Mouse (Mus musculus) kidney, postnatal 4 days (tissue): Measurements from ENCODE around the gene Rasgef1a.

ENCODE experiments used
- DNase-seq, 2 experiments: peaks; one replicate each; pipeline ENCODE4 v3.0.0; 2021; ENCODE audit warnings: mixed read lengths in 2 of 2

Rasgef1a gene

DNA sequence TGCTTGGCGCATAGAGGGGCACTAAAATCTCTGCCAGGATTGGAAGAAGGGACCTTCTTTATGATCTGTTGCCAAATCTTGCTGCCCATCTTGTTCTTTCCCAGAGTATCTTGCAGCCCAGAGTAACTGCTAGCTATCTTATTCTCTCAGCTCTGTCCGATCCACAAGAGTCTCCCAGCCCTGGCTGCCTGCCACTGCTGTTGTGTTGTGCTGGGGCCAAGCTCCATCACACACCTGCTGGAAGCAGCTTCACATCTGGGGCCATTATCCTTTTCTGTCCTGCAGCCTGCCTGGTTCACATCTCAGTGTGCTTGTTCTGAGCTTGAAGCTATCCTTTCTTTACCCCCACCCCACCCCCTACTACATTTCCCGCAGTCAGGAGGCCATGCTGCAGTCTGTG lies 65.0 kb downstream of the Rasgef1a start:
- DNase-seq, result no peak

DNA sequence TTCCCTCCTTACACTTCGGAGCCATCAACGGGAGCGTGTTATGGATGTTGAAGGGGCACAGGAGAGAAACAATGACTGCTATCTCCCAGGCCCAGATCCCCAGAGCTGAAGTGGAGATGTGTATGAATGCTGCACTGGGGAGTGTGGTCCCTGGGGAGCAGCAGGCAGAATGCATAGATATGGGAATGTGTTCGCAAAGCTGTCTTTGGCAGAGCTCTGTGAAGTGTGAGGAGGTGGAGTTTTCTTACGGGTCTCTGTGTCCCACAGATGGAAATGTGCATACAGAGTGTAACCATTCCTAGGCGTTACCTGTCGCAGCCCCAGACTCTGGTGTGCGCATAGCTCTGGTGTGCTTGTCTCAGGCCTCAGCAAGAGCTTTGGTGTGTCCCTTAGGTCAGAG lies 65.5 kb downstream of the Rasgef1a start:
- DNase-seq, result no peak

GRCm38 (mm10) chr6:118077421-118077820 lies 66.2 kb downstream of the Rasgef1a start:
- no peak for DNase-seq

GRCm38 (mm10) chr6:118078751-118079150 lies 67.5 kb downstream of the Rasgef1a start:
- DNase-seq, result no peak

DNA sequence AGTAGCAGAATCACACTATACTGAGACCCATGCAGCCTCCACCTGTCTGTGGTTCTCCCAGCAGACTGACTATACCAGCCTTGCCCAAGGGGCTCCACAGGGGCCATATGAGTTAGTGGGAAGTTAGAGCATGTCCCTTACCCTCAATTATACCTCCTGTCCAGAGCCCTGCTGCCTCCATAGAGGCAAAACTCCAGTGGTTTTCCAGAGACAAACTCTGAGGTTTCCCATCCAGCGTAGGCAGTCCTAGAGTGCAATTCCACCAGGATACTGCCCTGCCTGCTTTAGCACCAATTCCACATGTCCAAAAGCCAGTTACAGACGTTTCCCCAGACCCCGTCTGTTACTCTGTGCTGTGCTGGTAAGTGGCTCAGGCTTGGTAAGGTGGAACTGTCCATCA lies 68.1 kb downstream of the Rasgef1a start:
- no peak for DNase-seq

GRCm38 (mm10) chr6:118079762-118080465 lies 68.7 kb downstream of the Rasgef1a start:
- no peak for DNase-seq

DNA sequence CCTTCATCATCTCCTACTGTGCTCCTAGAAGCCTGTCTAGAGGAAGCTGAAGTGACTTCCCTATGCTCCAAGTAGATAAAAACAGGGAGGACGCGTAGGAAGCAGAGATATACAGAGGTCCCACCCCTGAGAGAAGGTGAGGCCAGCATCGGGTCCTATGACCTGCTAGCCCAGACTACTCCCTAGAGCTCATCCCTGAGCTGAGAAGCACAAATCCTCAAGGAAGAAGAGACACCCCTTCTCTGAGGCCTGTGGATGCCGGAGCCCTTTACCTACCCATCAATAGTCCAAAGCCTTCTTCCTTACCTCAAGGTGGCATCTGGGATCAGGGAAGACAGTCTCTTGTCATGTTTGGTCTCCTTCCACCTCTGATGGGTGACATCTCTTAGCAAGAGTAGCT lies 69.5 kb downstream of the Rasgef1a start:
- no peak for DNase-seq

- DNase-seq, result no peak
Measured at GRCm38 (mm10) chr6:118082384-118082783, 71.1 kb downstream of the Rasgef1a start.

GRCm38 (mm10) chr6:118083608-118084007 lies 72.4 kb downstream of the Rasgef1a start:
- DNase-seq, result no peak

- DNase-seq, result no peak
Measured at GRCm38 (mm10) chr6:118084596-118084995, 73.4 kb downstream of the Rasgef1a start.

DNA sequence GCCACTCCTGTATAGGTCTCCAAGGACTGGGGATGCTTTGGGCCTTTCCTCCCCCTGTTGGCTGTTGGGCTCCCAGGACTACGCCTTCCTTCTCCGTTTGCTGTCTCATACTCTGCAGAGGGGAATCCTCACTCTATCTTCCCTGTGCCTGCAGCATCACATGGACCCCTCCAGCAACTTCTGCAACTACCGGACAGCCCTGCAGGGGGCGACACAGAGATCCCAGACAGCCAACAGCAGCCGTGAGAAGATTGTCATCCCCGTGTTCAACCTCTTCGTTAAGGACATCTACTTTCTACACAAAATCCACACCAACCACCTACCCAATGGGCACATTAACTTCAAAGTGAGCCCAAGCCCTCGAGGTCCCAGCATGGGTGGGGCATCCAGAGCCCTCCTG lies 76.7 kb downstream of the Rasgef1a start:
- no peak for DNase-seq

GRCm38 (mm10) chr6:118088750-118089440 lies 77.7 kb downstream of the Rasgef1a start:
- no peak for DNase-seq

GRCm38 (mm10) chr6:118090827-118091226 lies 79.6 kb downstream of the Rasgef1a start:
- no peak for DNase-seq

DNA sequence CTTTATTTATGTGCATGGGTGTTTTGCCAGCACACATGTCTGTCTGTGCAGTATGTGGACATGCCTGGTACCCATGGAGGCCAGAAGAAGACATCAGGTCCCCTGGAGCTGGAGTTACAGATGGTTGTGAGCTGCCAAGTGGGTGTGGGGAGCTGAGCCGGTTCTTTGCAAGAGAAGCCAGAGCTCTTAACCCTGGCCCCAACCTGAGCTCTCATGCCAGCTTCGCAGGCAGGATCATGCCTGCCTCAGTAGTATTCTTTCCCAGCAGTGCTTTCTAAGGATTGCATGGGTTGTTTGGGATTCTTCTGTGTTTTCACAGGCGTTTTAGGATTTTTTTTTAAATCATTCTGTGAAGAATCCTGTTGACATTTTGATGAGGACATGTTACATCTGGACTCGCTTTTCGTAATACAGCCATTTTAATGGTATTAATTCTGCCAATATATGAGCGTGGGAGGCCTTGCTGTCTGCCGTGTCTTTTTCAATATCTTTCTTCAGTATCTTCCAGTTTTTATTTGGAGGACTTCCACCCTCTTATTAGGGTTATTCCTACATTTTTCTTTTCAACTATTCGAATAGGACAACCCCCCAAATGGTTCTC lies 86.6 kb downstream of the Rasgef1a start:
- peak in 1 of 2 experiments; percentile 33 for DNase-seq

DNA sequence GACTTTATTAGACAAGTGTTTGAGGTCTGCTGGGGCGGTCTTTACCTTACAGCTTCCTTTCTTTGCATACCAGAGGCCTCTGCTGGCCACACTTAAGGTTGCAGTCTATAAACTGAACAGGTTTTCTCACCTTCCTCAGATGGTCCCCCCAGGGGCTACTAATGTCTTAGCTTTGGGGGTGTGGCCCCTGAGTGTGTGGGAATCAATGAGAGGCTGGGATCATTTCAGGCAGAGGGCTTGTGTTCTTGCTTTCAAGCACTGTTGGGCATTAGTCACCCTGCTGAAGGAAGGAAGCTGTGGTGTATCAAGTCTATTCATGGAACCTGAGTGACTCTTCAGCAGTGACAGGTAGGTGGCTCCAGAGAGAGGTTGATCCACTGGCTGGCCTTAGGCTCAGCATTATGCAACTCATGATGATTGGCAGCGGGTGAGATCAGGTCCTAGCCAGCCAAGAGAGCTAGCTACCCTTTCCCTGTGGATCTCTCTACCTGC lies 88.1 kb downstream of the Rasgef1a start:
- DNase-seq, result peak; percentile 50 to 59

GRCm38 (mm10) chr6:118111810-118112209 lies 100.6 kb downstream of the Rasgef1a start:
- DNase-seq, result no peak

GRCm38 (mm10) chr6:118122767-118123166 lies 111.5 kb downstream of the Rasgef1a start:
- no peak for DNase-seq

GRCm38 (mm10) chr6:118126577-118126976 lies 115.3 kb downstream of the Rasgef1a start:
- DNase-seq, result no peak

DNA sequence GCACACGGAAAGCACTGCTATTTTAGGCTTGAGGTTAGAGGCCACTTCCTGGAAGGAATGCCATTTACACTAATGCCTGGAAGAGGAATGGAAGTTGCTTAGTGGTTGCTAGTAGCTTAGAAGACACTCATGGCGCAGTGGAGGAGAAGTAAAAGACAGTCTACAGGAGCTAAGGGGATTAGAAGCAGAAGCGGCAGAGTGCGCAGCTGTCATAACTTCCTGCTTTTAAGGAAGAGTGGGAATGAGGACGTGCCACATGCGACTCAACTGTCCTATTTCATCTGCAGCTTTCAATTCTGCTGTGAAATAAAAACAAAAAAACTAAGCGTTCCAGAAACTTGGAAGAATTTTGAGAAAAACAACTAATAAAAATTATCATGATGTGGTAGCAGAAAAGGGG lies 116.0 kb downstream of the Rasgef1a start:
- no peak for DNase-seq

DNA sequence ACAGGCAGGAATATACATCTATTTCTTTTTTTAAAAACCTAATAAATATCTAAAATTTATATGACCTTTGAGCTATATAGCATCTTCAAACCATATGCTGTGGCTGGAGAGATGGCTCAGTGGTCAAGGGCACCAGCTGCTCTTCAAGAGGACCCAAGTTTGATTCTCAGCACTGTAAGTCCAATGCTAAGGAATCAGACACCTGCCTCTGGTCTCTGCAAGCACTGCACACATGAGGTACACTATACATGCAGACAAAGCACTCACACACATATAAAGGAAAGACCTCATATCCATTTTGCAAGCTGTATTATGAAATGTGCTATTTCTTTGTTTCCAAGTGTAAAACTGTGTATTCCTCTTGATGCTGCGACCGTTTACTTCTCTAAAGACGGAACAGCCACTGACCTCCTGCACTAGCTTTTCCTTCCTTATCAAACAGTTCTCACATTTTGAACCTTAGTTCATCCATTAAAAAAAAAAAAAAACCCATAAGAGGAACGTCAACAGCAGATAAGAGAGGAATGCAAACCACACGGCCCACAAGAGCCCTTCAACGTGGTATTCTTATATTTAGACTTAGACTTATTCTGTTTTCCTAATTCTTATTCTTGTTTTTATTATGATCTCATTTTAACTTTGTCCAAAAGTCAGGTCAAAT lies 116.7 kb downstream of the Rasgef1a start:
- no peak for DNase-seq

GRCm38 (mm10) chr6:118130022-118130421 lies 118.8 kb downstream of the Rasgef1a start:
- DNase-seq, result no peak

DNA sequence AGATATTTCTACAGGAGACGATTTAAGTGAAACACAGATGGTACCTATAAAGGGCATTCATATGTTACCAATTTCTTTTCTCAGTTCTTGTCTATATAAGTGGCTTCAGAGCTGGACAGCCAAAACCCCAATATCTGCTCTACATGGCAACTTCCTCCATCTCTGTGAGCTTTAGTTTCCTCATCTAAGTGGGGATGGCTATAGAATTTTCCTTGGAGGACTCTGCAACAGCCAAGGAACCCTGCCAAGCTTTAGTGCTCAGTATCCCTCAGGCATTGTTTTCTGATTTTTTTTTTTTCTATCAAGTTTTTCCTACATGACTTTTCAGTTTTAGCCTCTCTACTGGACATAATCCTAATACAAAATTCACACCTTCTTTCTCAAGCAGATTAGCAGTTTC lies 123.2 kb downstream of the Rasgef1a start:
- DNase-seq, result no peak

DNA sequence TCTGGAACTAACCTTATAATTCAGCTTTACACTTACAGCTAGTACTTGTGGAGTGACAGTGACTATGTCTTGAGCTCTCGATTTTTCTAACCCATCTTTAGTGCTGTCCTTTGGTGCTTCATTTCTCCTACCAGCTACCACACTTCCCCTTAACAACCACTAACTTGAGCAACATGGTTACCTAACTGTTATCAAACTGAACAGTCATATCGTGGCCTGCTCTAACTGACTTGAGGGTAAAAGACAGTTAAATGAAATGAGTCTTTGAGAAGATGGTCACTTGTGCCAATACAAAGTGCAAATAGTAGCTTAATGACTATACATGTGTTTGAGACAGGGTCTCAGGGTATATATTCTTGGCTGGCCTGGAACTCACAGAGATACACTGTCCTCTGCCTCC lies 125.9 kb downstream of the Rasgef1a start:
- DNase-seq, result no peak
